Mouse (Mus musculus): ENCODE results near the gene Dnah7a. TPM values are rescaled to one million over a fixed set of nuclear protein-coding genes. Genes with fewer than 3 reads are reported as not detected.
"Not testable (repeated sequence)": the region's sequence is repeated elsewhere in the genome, so short reads cannot be mapped to it uniquely, and the experiment has no call there.

Gene Dnah7a
- polyA plus RNA-seq, 1 experiment from 2014 or later = 8.8 TPM

DNA sequence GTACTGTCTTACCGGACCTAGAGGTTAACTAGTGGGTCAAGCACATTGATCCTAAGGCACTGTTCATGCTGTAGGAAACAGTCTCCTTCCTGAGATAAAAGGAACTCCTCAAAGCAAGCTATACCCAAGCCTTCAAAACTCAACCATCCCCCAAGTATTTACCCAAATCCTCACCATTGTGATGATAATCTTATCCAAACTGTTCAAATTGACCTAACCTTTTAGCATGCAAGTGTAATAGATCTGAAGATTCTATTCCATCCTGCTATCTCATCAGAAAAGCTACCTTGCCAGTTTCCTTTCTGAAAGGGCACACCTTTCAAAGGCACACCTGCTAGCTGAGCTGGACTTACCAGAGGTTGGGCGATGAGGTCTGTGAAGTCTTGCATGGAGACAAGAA, 70.9 kb downstream of the Dnah7a start:
- not testable (repeated sequence) for H3K27me3 ChIP-seq (replicated peaks)
- WGBS = 69% methylated on average over 2 of the region's 2 CpGs

DNA sequence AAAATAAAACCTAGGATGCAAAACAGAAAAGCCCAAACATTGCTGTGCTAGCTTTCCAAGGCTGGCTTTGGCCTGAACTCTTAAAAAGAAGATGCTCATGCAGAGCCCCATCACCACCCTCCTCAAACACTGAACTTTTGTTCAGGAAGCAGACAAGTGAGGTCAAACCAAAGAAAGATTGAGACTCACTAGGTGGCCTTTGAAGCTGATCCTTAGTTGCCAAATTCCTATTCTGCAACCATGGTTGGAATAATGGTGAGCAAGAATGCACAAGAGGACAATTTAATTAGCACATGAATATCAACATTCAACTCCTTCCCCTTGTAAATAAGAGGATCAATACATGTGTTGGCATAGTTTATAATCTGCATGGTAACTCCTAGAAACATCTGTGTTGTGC, 74.5 kb downstream of the Dnah7a start:
- not testable (repeated sequence) for H3K9me3 ChIP-seq; H3K36me3 ChIP-seq; H3K9ac ChIP-seq; H3K4me1 ChIP-seq; H3K4me2 ChIP-seq (replicated peaks); H3K4me3 ChIP-seq; H3K27me3 ChIP-seq (replicated peaks); H3K27ac ChIP-seq; ATAC-seq (ENCODE audit: low FRiP score, low read depth)

More for the DNA sequence above, 70.9 kb downstream of the Dnah7a start:
- H3K4me3 ChIP-seq; H3K9me3 ChIP-seq; H3K36me3 ChIP-seq; ATAC-seq (ENCODE audit: low FRiP score, low read depth); H3K9ac ChIP-seq; H3K4me2 ChIP-seq (replicated peaks); H3K4me1 ChIP-seq; H3K27ac ChIP-seq: not testable (repeated sequence)

DNA sequence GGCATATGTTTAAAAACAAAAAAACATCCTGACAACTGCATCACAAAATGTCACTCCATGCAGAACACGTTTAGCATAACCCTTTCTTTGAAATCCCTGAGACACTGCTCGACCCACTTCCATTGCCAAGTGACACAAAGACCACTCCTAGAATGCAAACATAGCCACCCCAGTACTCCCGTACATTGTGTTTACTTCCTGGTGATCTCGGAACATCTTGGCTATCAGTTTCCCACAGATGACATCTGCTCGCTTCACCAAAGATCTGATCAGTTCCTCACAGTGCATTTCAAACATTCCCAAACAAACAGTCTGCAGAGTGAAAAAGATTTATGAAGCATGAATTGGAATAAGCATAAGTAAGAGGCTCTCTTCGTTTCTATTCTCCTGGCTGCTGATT, 76.6 kb downstream of the Dnah7a start:
- H3K36me3 ChIP-seq = no peaks in the 10 kb centered on the region
- 29% methylated on average over 6 of the region's 6 CpGs for WGBS
- H3K4me2 ChIP-seq (replicated peaks) = no peak overlapping the region
- no peak overlapping the region for H3K4me3 ChIP-seq
- no peak for ATAC-seq (ENCODE audit: low FRiP score, low read depth)
- H3K9me3 ChIP-seq = no peaks in the 10 kb centered on the region
- H3K27me3 ChIP-seq (replicated peaks) = no peaks in the 10 kb centered on the region
- no peak overlapping the region for H3K9ac ChIP-seq
- H3K4me1 ChIP-seq = no peaks in the 10 kb centered on the region; the same call in 1 of the 2 replicates
- no peak overlapping the region for H3K27ac ChIP-seq

DNA sequence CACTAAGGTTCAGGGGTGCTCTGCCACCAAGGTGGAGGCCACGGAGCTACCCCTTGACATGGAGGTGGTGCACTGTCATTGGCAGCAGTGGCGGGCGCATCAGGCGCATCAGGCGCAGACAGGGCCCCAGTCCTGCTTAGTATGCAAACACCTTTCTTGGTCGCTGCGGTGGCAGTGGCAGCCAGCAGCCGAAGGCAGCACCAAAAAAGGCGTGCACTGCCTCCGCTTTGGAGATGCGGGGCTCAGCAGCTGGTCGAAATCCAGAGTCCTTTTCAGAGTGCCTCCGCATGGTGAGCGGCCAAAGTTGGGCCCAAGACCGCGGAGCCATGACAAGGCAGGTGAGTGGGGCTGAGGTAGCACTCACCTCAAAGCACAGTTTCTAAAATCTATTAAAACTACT, 93.1 kb downstream of the Dnah7a start:
- Histone ChIP-seq H3K4me2 (replicated peaks) (no peak overlapping the region), H3K27me3 (replicated peaks) (no peaks in the 10 kb centered on the region), H3K4me1 (no peaks in the 10 kb centered on the region), H3K27ac (no peak overlapping the region), H3K4me3 (no peak overlapping the region), H3K9me3 (peaks cover 11% of the 10 kb centered on the region), H3K36me3 (no peaks in the 10 kb centered on the region), H3K9ac (no peak overlapping the region)
- WGBS = 94% methylated on average over 16 of the region's 16 CpGs
- no peak for ATAC-seq (ENCODE audit: low FRiP score, low read depth)

DNA sequence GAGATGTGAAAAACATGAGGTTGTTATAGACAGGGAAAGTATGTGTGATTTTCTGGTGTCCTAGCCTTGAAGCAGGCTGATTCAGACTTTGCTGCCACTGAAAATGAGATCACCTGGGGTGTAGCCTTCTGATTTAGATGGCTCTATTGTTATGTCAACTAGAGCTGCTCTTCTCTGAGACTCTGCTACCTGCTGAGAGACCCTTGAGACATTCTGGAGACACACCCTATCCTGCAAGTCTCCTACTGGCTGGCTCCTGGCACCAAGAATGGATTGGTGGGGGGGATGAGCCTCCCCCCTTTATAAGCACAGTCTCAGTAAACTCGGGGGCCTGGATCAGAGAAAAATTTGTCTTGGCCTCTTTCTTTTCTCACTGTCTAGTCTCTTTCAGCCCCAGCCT, 125.3 kb downstream of the Dnah7a start:
- H3K27ac ChIP-seq; H3K9ac ChIP-seq; H3K27me3 ChIP-seq (replicated peaks); H3K36me3 ChIP-seq; H3K4me1 ChIP-seq; ATAC-seq (ENCODE audit: low FRiP score, low read depth); H3K4me2 ChIP-seq (replicated peaks); H3K4me3 ChIP-seq; H3K9me3 ChIP-seq: not testable (repeated sequence)
- WGBS = 6% methylated on average over 1 of the region's 1 CpGs

DNA sequence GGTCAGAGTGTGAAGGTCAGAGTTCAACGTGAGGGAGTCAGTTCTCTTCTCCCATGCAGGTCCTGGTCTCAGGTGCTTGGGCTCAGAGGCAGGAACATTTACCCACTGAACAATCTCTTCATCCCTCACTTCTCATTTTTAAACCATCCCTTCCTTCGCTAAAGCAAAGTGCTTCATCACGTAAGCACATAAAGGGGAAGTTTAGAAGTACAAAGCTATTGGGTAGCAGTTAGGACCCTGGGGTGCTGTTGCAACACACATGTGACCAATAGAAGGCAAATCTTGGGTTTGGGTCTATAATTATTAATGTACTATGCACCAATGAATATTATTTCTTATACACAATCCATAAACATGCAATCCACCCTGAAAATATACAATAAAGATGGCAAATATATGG, 148.7 kb downstream of the Dnah7a start:
- not testable (repeated sequence) for H3K36me3 ChIP-seq; H3K27ac ChIP-seq; H3K27me3 ChIP-seq (replicated peaks); H3K4me1 ChIP-seq; H3K9ac ChIP-seq; H3K4me2 ChIP-seq (replicated peaks); ATAC-seq (ENCODE audit: low FRiP score, low read depth); H3K4me3 ChIP-seq; H3K9me3 ChIP-seq
- 93% methylated on average over 3 of the region's 3 CpGs for WGBS

DNA sequence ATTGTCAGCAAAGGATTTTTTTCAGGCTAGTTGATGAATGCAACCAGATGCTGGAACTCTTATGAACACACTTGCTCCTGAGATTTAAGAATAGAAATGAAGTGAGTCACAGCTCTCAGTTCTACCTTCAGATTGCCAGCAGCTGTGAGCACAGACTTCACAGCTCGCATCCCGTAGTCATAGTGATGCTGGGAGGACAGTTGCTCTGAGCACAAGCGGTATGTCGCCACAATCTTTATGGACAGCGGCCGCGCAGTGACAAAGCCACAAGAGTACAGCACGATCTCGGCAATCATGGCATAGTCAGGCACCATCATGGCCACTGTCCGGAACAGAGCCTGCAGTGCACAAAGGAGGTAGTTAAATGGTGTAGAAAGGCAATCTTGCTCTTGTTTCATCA, 159.6 kb downstream of the Dnah7a start:
- not testable (repeated sequence) for ATAC-seq (ENCODE audit: low FRiP score, low read depth); H3K27me3 ChIP-seq (replicated peaks); H3K9me3 ChIP-seq; H3K9ac ChIP-seq; H3K36me3 ChIP-seq; H3K4me2 ChIP-seq (replicated peaks); H3K4me3 ChIP-seq; H3K27ac ChIP-seq; H3K4me1 ChIP-seq
- 98% methylated on average over 10 of the region's 10 CpGs for WGBS

DNA sequence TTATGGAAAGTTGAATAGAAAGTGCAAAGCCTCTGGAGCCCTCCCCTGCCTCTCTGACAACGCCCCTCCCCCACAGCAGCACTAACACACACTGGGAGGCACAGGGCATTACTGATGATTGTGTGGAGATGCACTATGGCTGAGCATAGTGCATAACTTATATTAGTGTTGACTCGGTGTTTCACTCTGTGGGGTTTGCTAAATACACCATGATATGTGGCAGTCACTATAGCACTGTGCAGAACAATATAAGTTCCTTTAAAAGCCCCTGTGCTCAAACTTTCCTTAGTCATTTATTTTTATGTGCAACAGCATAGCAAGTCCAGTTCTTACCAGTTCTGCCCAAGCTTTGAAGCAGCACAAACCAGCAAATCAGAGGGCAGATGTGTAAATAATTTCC, 168.2 kb downstream of the Dnah7a start:
- H3K4me2 ChIP-seq (replicated peaks); H3K4me3 ChIP-seq; H3K4me1 ChIP-seq; H3K27ac ChIP-seq; H3K36me3 ChIP-seq; ATAC-seq (ENCODE audit: low FRiP score, low read depth); H3K27me3 ChIP-seq (replicated peaks); H3K9ac ChIP-seq; H3K9me3 ChIP-seq: not testable (repeated sequence)
- 63% methylated on average over 2 of the region's 2 CpGs for WGBS

DNA sequence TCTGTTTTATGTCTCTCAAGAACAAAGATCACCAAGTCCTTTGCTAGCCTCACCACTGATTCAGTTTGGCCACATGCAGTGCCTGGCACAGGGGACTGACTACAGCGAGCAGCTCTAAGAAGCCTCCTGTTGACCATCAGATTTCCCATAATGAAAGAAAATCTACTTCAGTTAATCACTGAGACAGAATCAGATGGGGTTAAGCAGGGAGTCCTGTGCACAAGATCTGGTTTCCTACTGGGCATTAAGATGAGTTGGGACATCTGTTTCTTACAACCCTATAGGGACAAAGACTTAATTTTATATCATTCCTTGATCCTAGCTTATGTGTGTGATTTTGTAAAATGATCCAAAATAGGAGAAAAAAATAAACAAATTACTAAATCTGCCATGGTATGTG, 171.8 kb downstream of the Dnah7a start:
- H3K36me3 ChIP-seq; H3K4me2 ChIP-seq (replicated peaks); H3K27me3 ChIP-seq (replicated peaks); H3K4me1 ChIP-seq; H3K9ac ChIP-seq; H3K4me3 ChIP-seq; H3K27ac ChIP-seq; ATAC-seq (ENCODE audit: low FRiP score, low read depth); H3K9me3 ChIP-seq: not testable (repeated sequence)
- 82% methylated on average over 1 of the region's 1 CpGs for WGBS

DNA sequence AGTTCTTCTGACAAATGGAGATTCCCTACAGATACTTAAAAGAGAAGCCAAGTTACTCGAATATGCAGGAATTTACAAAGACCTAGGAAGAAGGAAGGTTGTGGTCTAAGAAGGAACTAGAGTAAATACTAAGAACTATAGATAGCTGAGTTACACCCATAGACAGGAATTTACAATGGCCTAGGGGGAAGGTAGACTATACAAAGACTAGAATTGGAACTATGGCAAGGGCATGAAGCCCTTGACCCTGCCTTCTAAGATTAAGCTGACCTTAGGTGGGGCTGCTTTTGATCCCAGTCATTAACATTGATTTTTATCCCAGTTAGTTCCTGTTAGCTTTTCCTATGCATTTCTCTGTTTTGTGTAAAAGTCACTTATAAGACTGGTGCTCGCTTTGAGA, 180.6 kb downstream of the Dnah7a start:
- H3K9ac ChIP-seq; ATAC-seq (ENCODE audit: low FRiP score, low read depth); H3K4me1 ChIP-seq; H3K27ac ChIP-seq; H3K4me2 ChIP-seq (replicated peaks); H3K27me3 ChIP-seq (replicated peaks); H3K4me3 ChIP-seq; H3K36me3 ChIP-seq; H3K9me3 ChIP-seq: not testable (repeated sequence)
- WGBS = 82% methylated on average over 2 of the region's 2 CpGs

DNA sequence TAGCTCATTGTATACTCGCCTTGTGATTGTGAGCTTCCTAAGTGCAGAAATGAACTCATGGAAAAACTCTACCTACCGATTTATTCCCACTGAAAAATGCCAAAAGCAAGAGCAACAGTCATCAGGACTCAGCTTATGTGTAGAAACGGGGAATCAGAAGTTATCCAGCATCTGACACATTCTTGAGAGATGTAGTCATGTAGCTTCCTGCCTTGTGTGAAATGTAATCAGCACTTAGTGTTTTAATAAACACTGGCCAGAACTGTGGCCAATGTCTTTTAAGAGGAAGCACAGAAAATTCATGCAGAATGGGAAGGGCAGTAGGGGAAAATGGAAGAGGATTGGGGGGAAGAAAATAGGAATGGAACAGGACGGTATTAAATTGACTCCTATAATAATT, 232.9 kb downstream of the Dnah7a start:
- Histone ChIP-seq H3K4me1 (no peaks in the 10 kb centered on the region), H3K9me3 (no peaks in the 10 kb centered on the region), H3K36me3 (no peaks in the 10 kb centered on the region), H3K4me3 (no peak overlapping the region), H3K27ac (no peak overlapping the region), H3K4me2 (replicated peaks) (no peak overlapping the region), H3K27me3 (replicated peaks) (no peaks in the 10 kb centered on the region), H3K9ac (no peak overlapping the region)
- WGBS = 84% methylated on average over 4 of the region's 4 CpGs
- no peak for ATAC-seq (ENCODE audit: low FRiP score, low read depth)

DNA sequence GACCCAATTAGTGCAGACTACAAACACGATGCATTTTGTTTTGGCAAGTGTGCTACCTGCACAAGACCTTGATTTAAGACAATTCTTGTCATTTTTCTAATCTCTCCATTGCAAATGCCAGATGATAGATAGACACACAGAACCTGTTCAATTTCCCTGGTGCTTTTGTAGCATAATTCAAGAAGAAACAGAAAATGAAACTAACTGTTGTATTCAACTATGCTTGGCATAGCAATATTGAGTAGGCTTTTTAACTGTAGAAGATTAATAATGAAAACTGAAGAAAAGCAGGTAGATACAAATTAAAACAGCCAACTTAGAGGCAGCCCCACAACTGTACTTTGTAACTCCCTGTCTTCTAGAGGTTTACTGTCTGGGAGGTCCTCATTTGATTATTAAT, 234.5 kb downstream of the Dnah7a start:
- 78% methylated on average over 1 of the region's 1 CpGs for WGBS
- not testable (repeated sequence) for H3K4me2 ChIP-seq (replicated peaks)

DNA sequence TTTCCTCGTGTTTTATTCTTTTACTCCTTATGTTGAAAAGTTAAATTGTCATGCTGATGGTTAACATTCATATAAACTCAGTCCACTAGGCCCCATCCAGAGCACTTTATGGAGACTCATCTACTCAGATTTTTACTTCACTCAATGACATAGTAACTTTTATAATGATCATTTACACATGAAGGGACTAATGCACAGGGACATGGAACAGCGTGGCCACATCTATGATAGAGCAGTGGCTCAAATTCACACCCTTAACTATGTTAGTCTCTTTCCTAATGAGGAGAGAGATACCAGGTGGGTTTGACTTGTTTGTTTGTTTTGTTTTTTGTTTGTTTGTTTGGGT, 239.3 kb downstream of the Dnah7a start:
- 82% methylated on average over 2 of the region's 2 CpGs for WGBS

More for the DNA sequence above, 234.5 kb downstream of the Dnah7a start:
- not testable (repeated sequence) for H3K36me3 ChIP-seq; H3K4me3 ChIP-seq; H3K4me1 ChIP-seq; H3K9ac ChIP-seq; H3K27ac ChIP-seq; H3K9me3 ChIP-seq; H3K27me3 ChIP-seq (replicated peaks); ATAC-seq (ENCODE audit: low FRiP score, low read depth)

More for the DNA sequence above, 239.3 kb downstream of the Dnah7a start:
- no peaks in the 10 kb centered on the region for H3K4me1 ChIP-seq
- no peak overlapping the region for H3K9ac ChIP-seq
- no peaks in the 10 kb centered on the region for H3K9me3 ChIP-seq
- H3K4me3 ChIP-seq = no peak overlapping the region
- ATAC-seq (ENCODE audit: low FRiP score, low read depth) = no peak
- no peak overlapping the region for H3K4me2 ChIP-seq (replicated peaks)
- H3K27me3 ChIP-seq (replicated peaks) = no peaks in the 10 kb centered on the region
- H3K27ac ChIP-seq = no peak overlapping the region
- H3K36me3 ChIP-seq = no peaks in the 10 kb centered on the region
